Mouse (Mus musculus) left cerebral cortex, adult 2 months (tissue): ENCODE data around the gene Arnt2. TPM values are rescaled to one million over a fixed set of nuclear protein-coding genes. Genes with fewer than 3 reads are reported as not detected.

ENCODE experiments used
- DNase-seq, 2 experiments: peaks; one replicate each; pipeline ENCODE4 v3.0.0; 2021 to 2022; ENCODE audit warnings: low spot score in 2 of 2, mixed read lengths in 1 of 2; ENCODE audit errors: extremely low spot score in 1 of 2
- H3K27ac ChIP-seq: fragments of 200-600 bp; 2 replicates; pipeline ENCODE4 v1.8.1; 2022
- H3K4me3 ChIP-seq: fragments of 200-600 bp; 2 replicates; pipeline ENCODE4 v1.8.1; 2022
- CTCF ChIP-seq: fragments of 200-600 bp; IDR thresholded peaks from 2 replicates; pipeline ENCODE4 v1.8.1; 2022; ENCODE audit warnings: antibody characterized with exemption, mild to moderate bottlenecking, moderate library complexity
- intact Hi-C: fragments of 180-260 bp; cut with DNase I; formaldehyde crosslinking; loops from one replicate; pipeline ENCODE4 v1.15.1; 2025
- total RNA-seq, 2 experiments: library from RNA; stranded (reverse); gene quantifications; 2 replicates each; pipeline ENCODE4 v1.2.3; 2021

Arnt2 gene
- total RNA-seq, 2 experiments from 2014 or later: 253 to 266 TPM

DNA sequence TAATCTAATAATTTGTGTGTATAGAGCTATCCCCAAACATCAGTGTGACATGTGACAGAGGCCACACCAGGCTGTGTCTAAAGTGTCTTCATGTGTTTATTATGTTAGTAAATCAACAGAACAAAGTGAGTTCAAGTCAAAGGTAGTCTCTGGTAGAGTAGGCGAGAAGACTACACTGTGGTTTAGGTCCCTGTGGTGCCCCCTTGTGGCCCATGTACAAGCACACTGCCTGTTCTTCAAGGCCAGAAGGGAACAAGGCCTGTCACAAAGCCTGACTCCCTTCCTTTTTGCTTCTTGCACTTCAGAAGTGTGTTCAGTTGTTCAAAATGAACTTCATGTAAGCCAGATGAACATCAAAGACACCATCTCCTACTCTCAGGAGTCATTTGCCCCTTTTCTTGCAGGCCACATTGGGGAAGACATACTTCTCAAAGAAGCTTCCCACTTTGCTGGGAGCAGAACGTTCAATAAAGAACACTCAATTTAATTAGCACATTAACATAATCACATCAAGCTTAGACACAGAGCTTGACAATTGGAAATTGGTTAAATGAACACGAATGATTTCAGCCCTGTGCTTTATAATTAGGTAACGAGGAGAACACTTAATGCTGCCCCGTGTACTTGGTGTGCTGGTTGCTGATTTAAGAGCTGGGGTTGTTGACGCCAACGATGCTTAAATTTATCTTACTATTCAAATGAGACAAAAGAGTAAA, 14.9 kb upstream of the Arnt2 start:
- intact Hi-C loops: no loop called here
- TF ChIP-seq CTCF: peak; percentile 56
- DNase-seq: peak in 1 of 2 experiments; percentile 42
- no peak overlapping the region for H3K27ac ChIP-seq
- no peak overlapping the region for H3K4me3 ChIP-seq

GRCm38 (mm10) chr7:84421753-84422152, 11.8 kb upstream of the Arnt2 start:
- no peak for DNase-seq
- Histone ChIP-seq H3K27ac (no peak overlapping the region), H3K4me3 (no peak overlapping the region)
- intact Hi-C loops: no loop called here
- TF ChIP-seq CTCF: no peak

DNA sequence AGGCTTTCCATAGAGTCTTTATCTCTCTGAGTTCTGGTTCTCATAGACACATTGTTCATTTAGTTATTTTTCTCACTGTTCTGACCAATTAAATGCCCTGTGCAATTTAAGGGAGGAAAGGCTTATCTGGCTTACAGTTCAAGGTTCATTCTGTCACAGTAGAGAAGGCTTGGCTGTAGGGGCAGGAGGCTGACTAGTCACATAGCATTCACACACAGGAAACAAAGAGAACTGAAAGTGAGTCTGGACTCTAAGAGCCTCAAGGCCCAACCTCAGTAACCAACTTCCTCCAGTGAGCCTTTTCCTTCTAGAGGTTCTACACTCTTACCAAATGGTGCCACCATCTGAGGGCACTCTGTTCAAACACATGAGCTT, 11.3 kb upstream of the Arnt2 start:
- no peak for DNase-seq
- no peak overlapping the region for H3K27ac ChIP-seq
- no peak for TF ChIP-seq CTCF
- H3K4me3 ChIP-seq: no peak overlapping the region
- intact Hi-C loops: no loop called here

DNA sequence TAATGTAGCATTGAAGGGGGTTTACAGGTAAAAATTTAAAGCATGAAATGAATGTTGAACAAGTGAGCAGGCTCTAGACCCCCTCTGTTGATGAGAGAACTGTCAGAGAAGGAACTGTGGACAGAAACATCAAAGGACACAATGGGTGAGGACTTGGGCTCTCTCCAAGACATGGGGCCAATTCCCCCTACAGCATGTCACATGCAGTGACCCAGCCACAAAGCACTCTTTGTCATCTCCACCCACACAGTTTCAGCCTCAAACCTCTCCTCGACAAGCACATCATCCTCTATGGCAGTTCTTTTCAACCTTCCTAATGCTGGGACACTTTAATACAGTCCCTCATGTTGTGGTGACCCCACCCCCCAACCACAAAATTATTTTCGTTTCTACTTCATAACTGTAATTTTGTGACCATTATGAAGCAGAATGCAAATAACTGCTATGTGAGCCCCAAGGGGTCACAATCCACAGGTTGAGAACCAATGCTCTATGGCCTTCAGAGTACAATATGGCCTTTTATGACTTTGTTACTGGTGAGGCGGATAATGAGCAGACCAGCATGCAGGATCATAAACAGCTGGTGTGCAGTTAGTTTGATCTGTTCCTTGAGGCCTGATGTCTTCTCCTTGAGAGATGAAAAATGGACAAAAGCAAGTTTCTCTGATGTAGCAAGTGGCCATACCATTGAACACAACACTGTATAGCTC, 10.8 kb upstream of the Arnt2 start:
- intact Hi-C loops: no loop called here
- Histone ChIP-seq H3K4me3 (no peak overlapping the region), H3K27ac (peak overlapping the region; percentile 1; the same call in 1 of the 2 replicates)
- no peak for TF ChIP-seq CTCF
- no peak for DNase-seq

DNA sequence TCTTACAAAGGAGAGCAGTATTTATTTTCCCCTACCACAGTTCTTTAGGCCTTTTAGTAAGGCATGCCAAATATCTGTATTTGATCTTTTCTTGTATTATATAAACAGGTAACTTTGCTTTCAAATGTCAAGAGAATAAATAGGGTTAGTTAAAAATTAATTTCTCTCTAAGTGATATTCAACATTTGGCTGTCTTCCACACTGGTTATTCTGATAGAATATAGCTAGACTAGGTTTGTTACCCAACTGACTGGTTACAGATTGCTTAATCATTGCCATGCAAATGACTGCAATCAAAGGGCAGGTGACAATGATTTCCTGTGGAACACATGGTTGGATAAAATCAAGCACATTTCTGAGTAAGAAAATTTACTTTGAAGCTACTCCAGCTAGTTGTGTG, 7.5 kb upstream of the Arnt2 start:
- no peak for TF ChIP-seq CTCF
- no peak for DNase-seq
- intact Hi-C loops: no loop called here
- Histone ChIP-seq H3K27ac (no peak overlapping the region), H3K4me3 (no peak overlapping the region)

- intact Hi-C loops: no loop called here
- Histone ChIP-seq H3K4me3 (no peak overlapping the region), H3K27ac (no peak overlapping the region)
- no peak for TF ChIP-seq CTCF
- DNase-seq: no peak
Observed at GRCm38 (mm10) chr7:84412570-84412969, 2.6 kb upstream of the Arnt2 start.

GRCm38 (mm10) chr7:84409241-84409895, 608 bp downstream of the Arnt2 start:
- intact Hi-C loops: loop anchor here (2.0 kb wide), 2 partner anchors 37 to 39 kb away; no protein-coding TSS in a partner anchor
- no peak for TF ChIP-seq CTCF
- Histone ChIP-seq H3K27ac (peak overlapping the region; percentile 98), H3K4me3 (peak overlapping the region; percentile 83)
- peak; percentile 54 to 58 for DNase-seq

- peak overlapping the region; percentile 98 for H3K27ac ChIP-seq
- no peak for DNase-seq
- peak overlapping the region; percentile 83 for H3K4me3 ChIP-seq
- intact Hi-C loops: loop anchor here (2.0 kb wide), 2 partner anchors 37 to 39 kb away; no protein-coding TSS in a partner anchor
- no peak for TF ChIP-seq CTCF
Observed at GRCm38 (mm10) chr7:84408282-84408681, 1.7 kb downstream of the Arnt2 start.

DNA sequence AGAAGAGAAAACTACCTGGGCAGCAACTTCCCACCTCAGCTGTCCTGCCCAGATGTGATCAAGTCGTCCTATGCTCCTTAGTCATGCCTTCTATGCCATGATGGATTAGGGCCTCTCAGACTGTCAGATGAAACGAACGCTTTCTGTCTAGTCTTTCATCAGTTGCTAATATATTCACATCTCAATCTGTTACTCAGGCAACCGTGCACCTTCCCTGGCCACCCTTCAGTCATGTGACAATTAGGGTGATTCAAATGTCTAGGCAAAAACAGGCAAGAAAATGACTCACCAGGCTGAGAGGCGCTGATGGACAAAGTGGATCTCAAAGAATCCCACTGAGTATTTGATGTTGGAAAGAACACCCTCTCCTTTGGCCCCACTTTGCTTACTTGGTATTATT, 6.6 kb downstream of the Arnt2 start:
- no peak overlapping the region; the same call in 1 of the 2 replicates for H3K27ac ChIP-seq
- DNase-seq: no peak

GRCm38 (mm10) chr7:84401641-84402455, 8.1 kb downstream of the Arnt2 start:
- H3K27ac ChIP-seq: peak overlapping the region; percentile 55
- H3K4me3 ChIP-seq: no peak overlapping the region
- no peak; the same call in 1 of the 2 replicates for TF ChIP-seq CTCF
- no peak for DNase-seq
- intact Hi-C loops: no loop called here

More for the DNA sequence above, 6.6 kb downstream of the Arnt2 start:
- intact Hi-C loops: no loop called here
- no peak overlapping the region for H3K4me3 ChIP-seq
- TF ChIP-seq CTCF: no peak

GRCm38 (mm10) chr7:84397320-84397719, 12.7 kb downstream of the Arnt2 start:
- Histone ChIP-seq H3K27ac (peak overlapping the region; percentile 17; the same call in 1 of the 2 replicates), H3K4me3 (no peak overlapping the region)
- DNase-seq: no peak
- TF ChIP-seq CTCF: no peak
- intact Hi-C loops: no loop called here

DNA sequence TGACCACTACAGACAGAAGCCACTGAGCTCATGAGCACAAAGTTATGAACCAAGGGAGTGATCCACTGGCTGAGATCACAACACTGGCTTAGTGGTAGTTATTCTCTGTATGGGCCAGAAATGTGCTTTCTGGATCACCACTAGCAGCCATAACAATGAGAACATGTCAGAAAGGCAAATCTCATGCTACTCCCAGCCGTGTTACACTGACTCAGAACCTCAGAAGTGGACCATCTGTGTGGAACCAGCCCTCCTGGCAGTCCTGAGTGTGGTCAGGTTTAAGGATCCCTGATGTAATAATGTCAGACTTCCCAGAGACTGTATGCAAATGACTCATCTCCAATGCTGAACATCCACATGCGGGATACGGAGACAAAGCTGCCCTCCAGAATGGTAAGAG, 13.4 kb downstream of the Arnt2 start:
- no peak overlapping the region for H3K27ac ChIP-seq
- TF ChIP-seq CTCF: no peak
- DNase-seq: no peak
- H3K4me3 ChIP-seq: no peak overlapping the region
- intact Hi-C loops: no loop called here
